Mouse (Mus musculus): ENCODE results near the gene Dhrs1. TPM values are rescaled to one million over a fixed set of nuclear protein-coding genes. Genes with fewer than 3 reads are reported as not detected.
A peak's percentile ranks its signal among the peaks of the same experiment; 100 is the strongest.
"Not testable (repeated sequence)": the region's sequence is repeated elsewhere in the genome, so short reads cannot be mapped to it uniquely, and the experiment has no call there.

The Dhrs1 gene
- polyA plus RNA-seq, 1 experiment from 2014 or later, result 466 TPM

DNA sequence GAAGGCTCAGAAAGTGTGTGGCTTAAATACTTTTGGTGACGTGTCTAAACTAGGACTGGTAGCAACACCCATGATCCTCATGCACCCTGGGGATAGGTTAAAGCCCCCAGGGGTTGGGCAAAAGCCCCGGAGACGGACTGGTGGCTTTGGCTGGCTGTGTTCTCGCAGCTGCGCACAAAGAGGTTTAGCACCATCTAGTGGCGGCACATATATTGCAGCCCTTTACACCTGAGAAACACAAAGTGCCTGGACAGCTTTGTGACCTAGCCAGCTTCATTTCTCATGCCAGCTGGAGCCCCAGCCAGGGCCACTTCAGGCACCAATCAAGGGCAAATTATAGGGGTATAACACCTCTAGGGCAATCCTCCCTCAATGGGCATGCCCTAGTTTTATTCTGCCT is 14.7 kb upstream of the Dhrs1 start:
- H3K4me1 ChIP-seq (replicated peaks; ENCODE audit: control insufficient read depth, insufficient read depth, low read length); H3K27me3 ChIP-seq (replicated peaks; ENCODE audit: control insufficient read depth, insufficient read depth, low read length); H3K9me3 ChIP-seq (ENCODE audit: control insufficient read depth); H3K9ac ChIP-seq (ENCODE audit: low read depth, low read length); ATAC-seq: not testable (repeated sequence)
- TF ChIP-seq CTCF (IDR thresholded peaks at IDR 0.05; ENCODE audit: low read depth), result peak; percentile 83
- peak overlapping the region; percentile 41; the same call in 1 of the 2 replicates for H3K27ac ChIP-seq (ENCODE audit: low read depth, low read length)
- H3K36me3 ChIP-seq (ENCODE audit: control insufficient read depth, insufficient read depth), result peaks cover 15% of the 10 kb centered on the region
- H3K4me2 ChIP-seq (replicated peaks; ENCODE audit: low read depth), result peak overlapping the region; percentile 59
- under 1% methylated on average over 5 of the region's 6 CpGs for WGBS
- H3K4me3 ChIP-seq (ENCODE audit: low read depth, low read length), result peak overlapping the region; percentile 17; the same call in 1 of the 2 replicates

DNA sequence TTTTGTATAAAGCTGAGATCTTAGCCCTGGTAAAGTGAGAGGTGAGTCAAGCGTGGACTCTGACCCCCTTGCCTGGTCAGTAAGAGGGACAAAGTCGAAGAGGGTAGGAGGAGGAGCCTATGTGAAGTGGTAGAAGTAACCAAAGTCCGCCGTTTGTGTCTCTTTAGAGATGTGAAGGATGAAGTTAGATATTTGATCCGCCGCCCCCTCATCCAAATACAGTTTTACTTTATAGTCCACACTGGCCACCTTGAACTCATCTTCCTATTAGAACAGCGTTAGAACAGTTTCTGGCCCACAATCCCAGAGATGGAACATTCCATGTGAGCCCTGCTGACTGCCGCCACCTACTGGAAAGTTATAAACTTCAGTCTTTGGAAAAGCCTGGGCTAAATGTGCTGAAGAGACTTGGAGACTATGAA is 12.9 kb upstream of the Dhrs1 start, which contains the start of gene Cideb:
Gene Cideb, minus strand, starts transcription at position 96 of the 422 bp plus-strand sequence.
- H3K27me3 ChIP-seq (replicated peaks; ENCODE audit: control insufficient read depth, insufficient read depth, low read length), result peaks cover 4% of the 10 kb centered on the region; the same call in 1 of the 2 replicates
- ATAC-seq, result peak; percentile 82
- peaks cover 33% of the 10 kb centered on the region for H3K36me3 ChIP-seq (ENCODE audit: control insufficient read depth, insufficient read depth)
- TF ChIP-seq CTCF (IDR thresholded peaks at IDR 0.05; ENCODE audit: low read depth), result peak; percentile 89
- peak within 1 kb of the TSS; percentile 36 for H3K4me3 ChIP-seq (ENCODE audit: low read depth, low read length)
- peak within 1 kb of the TSS; percentile 91 for H3K27ac ChIP-seq (ENCODE audit: low read depth, low read length)
- peaks cover 3% of the 10 kb centered on the region; the same call in 1 of the 2 replicates for H3K4me1 ChIP-seq (replicated peaks; ENCODE audit: control insufficient read depth, insufficient read depth, low read length)
- H3K9me3 ChIP-seq (ENCODE audit: control insufficient read depth), result no peaks in the 10 kb centered on the region
- H3K9ac ChIP-seq (ENCODE audit: low read depth, low read length), result peak within 1 kb of the TSS; percentile 40
- peak within 1 kb of the TSS; percentile 59 for H3K4me2 ChIP-seq (replicated peaks; ENCODE audit: low read depth)
- 8% methylated on average over 8 of the region's 8 CpGs for WGBS

DNA sequence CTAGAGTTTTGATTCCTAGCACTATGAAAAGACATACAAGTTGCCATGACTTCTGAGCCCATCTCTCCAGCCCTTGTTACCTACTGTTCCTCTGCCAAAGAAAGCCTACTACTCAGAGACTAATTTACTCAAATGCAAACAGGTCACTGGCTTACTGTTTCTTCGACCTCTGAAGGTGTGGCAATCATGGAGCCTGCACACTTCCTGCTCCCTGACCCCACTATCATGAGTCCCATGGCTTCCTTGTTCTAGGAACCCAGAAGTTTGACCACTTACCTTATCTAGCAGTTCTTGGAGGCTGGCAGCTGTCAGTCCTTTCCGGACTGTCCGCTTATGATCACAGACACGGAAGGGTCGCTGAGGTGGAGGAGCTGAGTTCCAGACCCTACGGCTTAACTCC is 12.1 kb upstream of the Dhrs1 start:
- no peak for TF ChIP-seq CTCF (IDR thresholded peaks at IDR 0.05; ENCODE audit: low read depth)
- Histone ChIP-seq H3K4me3 (ENCODE audit: low read depth, low read length) (peak overlapping the region; percentile 36), H3K27me3 (replicated peaks; ENCODE audit: control insufficient read depth, insufficient read depth, low read length) (peaks cover 4% of the 10 kb centered on the region; the same call in 1 of the 2 replicates), H3K9ac (ENCODE audit: low read depth, low read length) (peak overlapping the region; percentile 40), H3K9me3 (ENCODE audit: control insufficient read depth) (no peaks in the 10 kb centered on the region), H3K4me2 (replicated peaks; ENCODE audit: low read depth) (peak overlapping the region; percentile 59), H3K4me1 (replicated peaks; ENCODE audit: control insufficient read depth, insufficient read depth, low read length) (peaks cover 3% of the 10 kb centered on the region; the same call in 1 of the 2 replicates), H3K36me3 (ENCODE audit: control insufficient read depth, insufficient read depth) (peaks cover 41% of the 10 kb centered on the region), H3K27ac (ENCODE audit: low read depth, low read length) (peak overlapping the region; percentile 91)
- 37% methylated on average over 6 of the region's 6 CpGs for WGBS
- peak; percentile 40 for ATAC-seq

DNA sequence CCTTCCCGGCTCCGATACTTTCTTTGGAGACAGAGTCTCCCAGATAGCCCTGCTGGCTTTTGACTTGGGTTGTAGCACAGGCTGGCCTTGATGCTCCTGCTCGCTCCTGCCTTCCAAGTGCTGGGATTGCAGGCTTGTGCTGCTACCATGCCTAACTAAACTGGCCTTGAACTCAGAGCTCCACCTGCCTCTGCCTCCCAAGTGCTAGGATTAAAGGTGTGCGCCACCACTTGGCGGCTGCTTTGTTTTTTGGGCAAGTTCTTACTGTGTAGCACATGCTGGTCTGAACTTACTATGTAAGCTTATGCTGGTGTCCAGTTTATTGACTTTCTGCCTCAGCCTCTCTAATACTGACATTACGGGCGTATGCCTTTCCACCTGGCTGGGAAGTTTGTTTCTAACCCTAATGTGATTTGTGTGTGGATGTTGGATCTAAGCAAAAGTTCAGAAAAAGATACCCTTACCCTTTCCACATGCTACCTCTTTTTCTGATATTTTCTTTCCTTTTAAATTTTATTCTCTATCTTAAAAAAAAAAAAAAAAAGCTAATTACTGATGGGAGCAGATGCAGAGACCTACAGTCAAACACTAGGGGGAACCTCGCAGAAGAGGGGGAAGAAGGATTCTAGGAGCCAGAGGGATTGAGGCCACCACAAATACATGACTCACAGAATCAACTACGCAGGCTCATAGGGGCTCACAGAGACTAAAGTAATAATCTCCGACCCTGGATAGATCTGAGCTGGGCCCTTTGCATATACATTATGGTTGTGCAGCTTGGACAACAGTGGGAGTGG is 1.8 kb upstream of the Dhrs1 start:
- Histone ChIP-seq H3K27me3 (replicated peaks; ENCODE audit: control insufficient read depth, insufficient read depth, low read length) (no peaks in the 10 kb centered on the region), H3K4me1 (replicated peaks; ENCODE audit: control insufficient read depth, insufficient read depth, low read length) (peaks cover 7% of the 10 kb centered on the region), H3K9ac (ENCODE audit: low read depth, low read length) (no peak overlapping the region), H3K9me3 (ENCODE audit: control insufficient read depth) (no peaks in the 10 kb centered on the region), H3K27ac (ENCODE audit: low read depth, low read length) (no peak overlapping the region), H3K36me3 (ENCODE audit: control insufficient read depth, insufficient read depth) (peaks cover 40% of the 10 kb centered on the region), H3K4me3 (ENCODE audit: low read depth, low read length) (no peak overlapping the region), H3K4me2 (replicated peaks; ENCODE audit: low read depth) (peak overlapping the region; percentile 92)
- ATAC-seq, result no peak
- 0 out of 2 replicates have a peak, but pooled peaks have one; percentile 8 for TF ChIP-seq CTCF (IDR thresholded peaks at IDR 0.05; ENCODE audit: low read depth)
- WGBS, result 85% methylated on average over 10 of the region's 10 CpGs

DNA sequence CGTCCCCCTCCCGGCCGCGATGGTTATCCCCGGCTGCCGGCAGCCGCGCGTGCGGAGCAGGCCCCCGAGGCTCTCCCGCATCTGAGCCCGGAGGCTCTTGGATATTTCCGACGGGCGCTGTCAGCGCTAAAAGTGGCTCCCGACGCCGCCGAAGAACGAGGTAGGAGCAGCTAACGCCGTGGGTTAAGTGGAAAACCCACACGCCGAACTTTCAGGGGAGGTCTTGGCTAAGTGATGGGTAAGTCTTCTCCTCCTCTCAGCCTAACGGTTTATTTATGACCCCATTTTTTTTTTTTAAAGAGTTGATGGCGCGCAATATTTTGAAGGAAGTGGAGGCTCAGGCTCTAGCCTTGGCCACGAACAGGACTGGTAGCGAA is 359 bp upstream of the Dhrs1 start:
- Histone ChIP-seq H3K27ac (ENCODE audit: low read depth, low read length) (no peak overlapping the region; the same call in 1 of the 2 replicates), H3K4me2 (replicated peaks; ENCODE audit: low read depth) (peak overlapping the region; percentile 92), H3K4me1 (replicated peaks; ENCODE audit: control insufficient read depth, insufficient read depth, low read length) (peaks cover 7% of the 10 kb centered on the region), H3K9me3 (ENCODE audit: control insufficient read depth) (no peaks in the 10 kb centered on the region), H3K27me3 (replicated peaks; ENCODE audit: control insufficient read depth, insufficient read depth, low read length) (no peaks in the 10 kb centered on the region), H3K9ac (ENCODE audit: low read depth, low read length) (peak overlapping the region; percentile 81), H3K4me3 (ENCODE audit: low read depth, low read length) (peak overlapping the region; percentile 94), H3K36me3 (ENCODE audit: control insufficient read depth, insufficient read depth) (peaks cover 37% of the 10 kb centered on the region)
- WGBS, result under 1% methylated on average over 31 of the region's 31 CpGs
- no peak for ATAC-seq
- TF ChIP-seq CTCF (IDR thresholded peaks at IDR 0.05; ENCODE audit: low read depth), result no peak

DNA sequence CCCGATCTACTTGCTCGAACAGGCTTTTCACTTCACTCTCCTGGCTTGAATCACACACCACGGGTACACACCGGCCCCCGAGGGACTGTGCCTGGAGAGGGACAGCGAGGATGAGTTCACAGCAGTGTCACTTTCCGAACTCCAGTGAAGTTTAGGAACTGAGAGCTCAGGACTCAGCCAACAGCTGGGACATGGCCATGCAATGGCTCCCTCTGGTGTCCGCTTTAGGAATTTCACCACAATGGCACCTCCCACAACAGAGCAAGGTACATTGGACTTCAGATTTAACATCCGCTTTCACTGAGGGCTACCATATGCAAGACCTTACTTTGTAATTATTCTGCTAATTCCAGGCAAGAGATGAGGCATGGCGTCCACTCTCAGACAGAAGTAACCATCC is 1.8 kb downstream of the Dhrs1 start:
- Histone ChIP-seq H3K27ac (ENCODE audit: low read depth, low read length) (peak overlapping the region; percentile 62; the same call in 1 of the 2 replicates), H3K9ac (ENCODE audit: low read depth, low read length) (no peak overlapping the region), H3K36me3 (ENCODE audit: control insufficient read depth, insufficient read depth) (peaks cover 44% of the 10 kb centered on the region), H3K9me3 (ENCODE audit: control insufficient read depth) (no peaks in the 10 kb centered on the region), H3K4me1 (replicated peaks; ENCODE audit: control insufficient read depth, insufficient read depth, low read length) (peaks cover 7% of the 10 kb centered on the region), H3K4me2 (replicated peaks; ENCODE audit: low read depth) (peak overlapping the region; percentile 92), H3K27me3 (replicated peaks; ENCODE audit: control insufficient read depth, insufficient read depth, low read length) (no peaks in the 10 kb centered on the region), H3K4me3 (ENCODE audit: low read depth, low read length) (peak overlapping the region; percentile 94; the same call in 1 of the 2 replicates)
- peak; percentile 99 for TF ChIP-seq CTCF (IDR thresholded peaks at IDR 0.05; ENCODE audit: low read depth)
- 20% methylated on average over 10 of the region's 10 CpGs for WGBS
- peak; percentile 60 for ATAC-seq
